Mouse (Mus musculus) lung, embryonic 14.5 days (tissue): ENCODE results near the gene Emilin1. TPM values are rescaled to one million over a fixed set of nuclear protein-coding genes. Genes with fewer than 3 reads are reported as not detected.

Experiments used
- ATAC-seq: fragments of 200-750 bp; cut with Nextera tagmentation; 2 replicates; pipeline ENCODE4 v1.8.0; 2017; ENCODE audit warnings: mild to moderate bottlenecking, moderate TSS enrichment, moderate library complexity; ENCODE audit not compliant: insufficient read depth
- DNase-seq: peaks from one replicate; pipeline ENCODE4 v3.0.0-alpha.2; 2015
- H3K27ac ChIP-seq: fragments of 300-500 bp; sonication (generic); 2 replicates; pipeline ENCODE4 v1.5.1; 2014; ENCODE audit warnings: low read depth, mild to moderate bottlenecking, moderate library complexity
- H3K27me3 ChIP-seq: fragments of 300-500 bp; sonication (generic); 2 replicates; pipeline ENCODE4 v1.6.1; 2014; ENCODE audit warnings: low read length, control low read depth; ENCODE audit not compliant: insufficient read depth
- H3K36me3 ChIP-seq: fragments of 300-500 bp; sonication (generic); 2 replicates; pipeline ENCODE4 v1.6.1; 2014; ENCODE audit warnings: control low read depth; ENCODE audit not compliant: insufficient read depth
- H3K4me1 ChIP-seq: fragments of 300-500 bp; sonication (generic); 2 replicates; pipeline ENCODE4 v1.6.1; 2014; ENCODE audit warnings: antibody characterized with exemption, control low read depth; ENCODE audit not compliant: insufficient read depth
- H3K4me2 ChIP-seq: fragments of 300-500 bp; sonication (generic); 2 replicates; pipeline ENCODE4 v1.6.1; 2014; ENCODE audit warnings: mild to moderate bottlenecking
- H3K4me3 ChIP-seq: fragments of 300-500 bp; sonication (generic); 2 replicates; pipeline ENCODE4 v1.5.1; 2014; ENCODE audit warnings: low read depth, low read length
- H3K9ac ChIP-seq: fragments of 300-500 bp; sonication (generic); 2 replicates; pipeline ENCODE4 v1.6.1; 2014
- H3K9me3 ChIP-seq: fragments of 300-500 bp; sonication (generic); 2 replicates; pipeline ENCODE4 v1.6.1; 2016; ENCODE audit warnings: low read depth, low read length, control low read depth
- CTCF ChIP-seq: IDR thresholded peaks from 2 replicates; pipeline ENCODE4 v1.5.1; 2016; ENCODE audit warnings: antibody characterized with exemption, low read depth
- WGBS: fragments of 180-500 bp; shearing (Covaris S2); extraction: QIAGEN DNeasy Blood & Tissue Kit; methylation state at CpG from one replicate; pipeline ENCODE4 v1.1.7; 2014; 5-methylcytosine and 5-hydroxymethylcytosine counted together
- polyA plus RNA-seq: library from polyadenylated mRNA; unstranded; fragments of >200 nt; fragmentation: Nextera tagmentation; extraction: Ambion mirVana; gene quantifications from 2 replicates; pipeline ENCODE4 v1.2.1, GENCODE M21; 2014

The Emilin1 gene
- 162 and 185 TPM in 2 replicates for polyA plus RNA-seq

- peak within 1 kb of the TSS; percentile 79 for H3K9ac ChIP-seq
- peak within 1 kb of the TSS; percentile 93 for H3K4me2 ChIP-seq
- peaks cover 19% of the 10 kb centered on the region for H3K36me3 ChIP-seq
- H3K27me3 ChIP-seq, result no peaks in the 10 kb centered on the region
- H3K4me1 ChIP-seq, result peaks cover 22% of the 10 kb centered on the region
- DNase-seq (peak; percentile 90), ATAC-seq (peak; percentile 87)
- 6% methylated on average over 13 of the region's 13 CpGs for WGBS
- 0 out of 2 replicates have a peak, but pooled peaks have one; percentile 15 for TF ChIP-seq CTCF
- peak within 1 kb of the TSS; percentile 98 for H3K27ac ChIP-seq
- peak within 1 kb of the TSS; percentile 63 for H3K4me3 ChIP-seq
- no peaks in the 10 kb centered on the region for H3K9me3 ChIP-seq
Observed at GRCm38 (mm10) chr5:30913060-30913841, at the start of gene Emilin1. TSS of gene Emilin1 (plus strand) at chr5:30913402.

- H3K9me3 ChIP-seq, result no peaks in the 10 kb centered on the region
- ATAC-seq (peak; percentile 51), DNase-seq (peak; percentile 22)
- no peak overlapping the region for H3K4me3 ChIP-seq
- H3K27me3 ChIP-seq, result no peaks in the 10 kb centered on the region
- no peak overlapping the region for H3K4me2 ChIP-seq
- H3K9ac ChIP-seq, result no peak overlapping the region
- no peaks in the 10 kb centered on the region for H3K4me1 ChIP-seq
- 38% methylated on average over 4 of the region's 4 CpGs for WGBS
- peak; percentile 34 for TF ChIP-seq CTCF
- H3K27ac ChIP-seq, result no peak overlapping the region
- 0 out of 2 replicates have a peak, but pooled peaks cover 4% of the 10 kb centered on the region for H3K36me3 ChIP-seq
Observed at GRCm38 (mm10) chr5:30863852-30864251, 49.4 kb upstream of the Emilin1 start.

GRCm38 (mm10) chr5:30864322-30864721 is 48.9 kb upstream of the Emilin1 start:
- H3K36me3 ChIP-seq, result 0 out of 2 replicates have a peak, but pooled peaks cover 4% of the 10 kb centered on the region
- no peaks in the 10 kb centered on the region for H3K27me3 ChIP-seq
- no peak overlapping the region for H3K4me3 ChIP-seq
- WGBS, result 35% methylated on average over 15 of the region's 15 CpGs
- H3K9me3 ChIP-seq, result no peaks in the 10 kb centered on the region
- no peak overlapping the region for H3K9ac ChIP-seq
- no peak for TF ChIP-seq CTCF
- no peak overlapping the region for H3K4me2 ChIP-seq
- H3K27ac ChIP-seq, result no peak overlapping the region
- ATAC-seq (peak; percentile 12; the same call in 1 of the 2 replicates), DNase-seq (no peak)
- no peaks in the 10 kb centered on the region for H3K4me1 ChIP-seq

- Histone ChIP-seq H3K27ac (no peak overlapping the region), H3K4me1 (no peaks in the 10 kb centered on the region), H3K27me3 (no peaks in the 10 kb centered on the region), H3K9ac (no peak overlapping the region), H3K4me3 (no peak overlapping the region), H3K36me3 (peaks cover 12% of the 10 kb centered on the region), H3K4me2 (no peak overlapping the region), H3K9me3 (no peaks in the 10 kb centered on the region)
- no peak for ATAC-seq
- DNase-seq, result no peak
- no peak for TF ChIP-seq CTCF
- 88% methylated on average over 3 of the region's 3 CpGs for WGBS
Observed at GRCm38 (mm10) chr5:30866871-30867270, 46.3 kb upstream of the Emilin1 start.

- H3K27ac ChIP-seq, result peak within 1 kb of the TSS; percentile 54; the same call in 1 of the 2 replicates
- H3K27me3 ChIP-seq, result no peaks in the 10 kb centered on the region
- H3K4me3 ChIP-seq, result 0 out of 2 replicates have a peak within 1 kb of the TSS, but pooled peaks have one; percentile 94
- H3K9ac ChIP-seq, result peak within 1 kb of the TSS; percentile 92; the same call in 1 of the 2 replicates
- no peak for ATAC-seq
- no peaks in the 10 kb centered on the region for H3K4me1 ChIP-seq
- DNase-seq, result no peak
- no peaks in the 10 kb centered on the region for H3K9me3 ChIP-seq
- peak within 1 kb of the TSS; percentile 82 for H3K4me2 ChIP-seq
- no peak for TF ChIP-seq CTCF
- 90% methylated on average over 3 of the region's 3 CpGs for WGBS
- peaks cover 21% of the 10 kb centered on the region for H3K36me3 ChIP-seq
Observed at GRCm38 (mm10) chr5:30867712-30868111, 45.5 kb upstream of the Emilin1 start, which contains the start of gene Tmem214. TSS of gene Tmem214 (plus strand) at chr5:30868012.

GRCm38 (mm10) chr5:30868981-30869380 is 44.2 kb upstream of the Emilin1 start:
- no peak for TF ChIP-seq CTCF
- H3K4me3 ChIP-seq, result peak overlapping the region; percentile 94
- H3K36me3 ChIP-seq, result peaks cover 33% of the 10 kb centered on the region
- no peaks in the 10 kb centered on the region for H3K9me3 ChIP-seq
- 15% methylated on average over 9 of the region's 9 CpGs for WGBS
- H3K4me1 ChIP-seq, result no peaks in the 10 kb centered on the region
- no peaks in the 10 kb centered on the region for H3K27me3 ChIP-seq
- ATAC-seq (peak; percentile 32; the same call in 1 of the 2 replicates), DNase-seq (no peak)
- H3K27ac ChIP-seq, result peak overlapping the region; percentile 54; the same call in 1 of the 2 replicates
- peak overlapping the region; percentile 92 for H3K9ac ChIP-seq
- peak overlapping the region; percentile 82 for H3K4me2 ChIP-seq
